Mouse (Mus musculus) MEL (cell line): Measurements from ENCODE around the gene Myef2.

ENCODE experiments used
- ELF1 ChIP-seq: IDR thresholded peaks from 2 replicates; pipeline ENCODE4 v1.6.1; 2014; ENCODE audit warnings: low read depth, mild to moderate bottlenecking, inconsistent platforms, low read length, improper control_type of control experiment, moderate library complexity
- POLR2A ChIP-seq, 2 experiments: IDR thresholded peaks; 2 replicates each; pipeline ENCODE4 v1.6.1; 2011 to 2012; ENCODE audit warnings: low read length in 2 of 2, mild to moderate bottlenecking in 2 of 2, control low read depth in 1 of 2, improper control_type of control experiment in 1 of 2, low read depth in 1 of 2, moderate library complexity in 1 of 2; ENCODE audit not compliant: control insufficient read depth in 1 of 2, insufficient read depth in 1 of 2, poor library complexity in 1 of 2

DNA sequence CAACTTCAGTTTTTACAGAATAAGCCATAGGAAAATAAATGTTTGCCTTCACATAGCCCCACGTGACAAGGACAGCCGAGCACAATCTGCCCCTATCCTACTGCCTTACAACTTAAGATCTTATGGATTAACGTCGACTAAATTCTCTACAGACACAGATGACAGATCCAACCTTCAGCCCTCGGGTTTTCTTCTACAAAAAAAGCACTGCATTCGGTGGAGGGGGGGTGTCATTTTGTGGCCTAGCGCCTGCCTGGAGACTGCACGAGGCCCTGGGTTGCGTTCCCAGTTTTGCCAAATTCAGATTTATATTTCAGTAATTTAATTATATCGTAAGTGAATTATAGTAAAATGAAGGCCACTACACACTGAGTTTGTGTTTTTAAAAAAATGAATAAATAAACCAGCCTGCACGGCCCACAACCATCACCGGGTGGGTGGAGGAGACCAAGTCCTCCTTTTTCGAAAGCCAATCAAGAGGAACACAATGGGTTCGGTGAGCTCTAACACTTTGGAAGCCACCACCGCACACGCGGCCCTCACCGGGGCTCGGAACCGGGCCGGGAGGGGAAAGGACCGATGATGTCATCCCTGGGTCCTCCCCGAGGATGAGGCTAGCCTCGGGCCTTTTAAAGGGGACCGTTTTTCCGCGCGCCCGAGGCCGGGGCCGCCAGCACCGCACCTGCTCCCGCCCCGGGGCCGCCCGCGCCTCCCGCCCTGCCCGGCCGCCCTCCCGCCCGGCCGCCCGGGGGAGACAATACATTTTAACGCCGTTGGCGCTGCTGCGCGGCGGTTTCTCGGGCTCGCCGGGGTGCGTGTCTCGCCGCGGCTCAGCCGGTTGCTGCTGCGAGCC lies 611 bp downstream of the Myef2 start:
- TF ChIP-seq ELF1, result no peak
- TF ChIP-seq POLR2A (IDR thresholded peaks at IDR 0.05; ENCODE audit: control insufficient read depth in 1 of 2, insufficient read depth in 1 of 2, low read depth in 1 of 2, low read length in 2 of 2, poor library complexity in 1 of 2), result no peak
